Mouse (Mus musculus): Measurements from ENCODE around the gene Atp1a3. TPM values are rescaled to one million over a fixed set of nuclear protein-coding genes. Genes with fewer than 3 reads are reported as not detected.

Gene Atp1a3
- polyA plus RNA-seq, 1 experiment from 2014 or later: 284 TPM

- no peak overlapping the region for H3K4me2 ChIP-seq (ENCODE audit: low read length)
- no peak overlapping the region for H3K27ac ChIP-seq (replicated peaks; ENCODE audit: low read depth, low read length)
- no peak overlapping the region for H3K4me3 ChIP-seq (replicated peaks; ENCODE audit: low read depth, low read length)
- no peaks in the 10 kb centered on the region for H3K4me1 ChIP-seq (ENCODE audit: control insufficient read depth, insufficient read depth, low read length)
- H3K9me3 ChIP-seq (ENCODE audit: control insufficient read depth, low read length): no peaks in the 10 kb centered on the region
- H3K27me3 ChIP-seq (ENCODE audit: control insufficient read depth, insufficient read depth, low read length): no peaks in the 10 kb centered on the region
- DNase-seq: peak; percentile 88
- ATAC-seq (ENCODE audit: low FRiP score, low TSS enrichment): no peak
- H3K9ac ChIP-seq (replicated peaks; ENCODE audit: low read length): no peak overlapping the region
- WGBS: 8% methylated on average over 5 of the region's 5 CpGs
- H3K36me3 ChIP-seq (ENCODE audit: control insufficient read depth, insufficient read depth, low read length): 0 out of 2 replicates have a peak, but pooled peaks cover 4% of the 10 kb centered on the region
These were observed 40.7 kb downstream of the Atp1a3 start for GRCm38 (mm10) chr7:24964897-24965535.

- H3K4me3 ChIP-seq (replicated peaks; ENCODE audit: low read depth, low read length): no peak overlapping the region
- H3K27ac ChIP-seq (replicated peaks; ENCODE audit: low read depth, low read length): no peak overlapping the region
- ATAC-seq (ENCODE audit: low FRiP score, low TSS enrichment) (no peak), DNase-seq (no peak)
- H3K27me3 ChIP-seq (ENCODE audit: control insufficient read depth, insufficient read depth, low read length): no peaks in the 10 kb centered on the region
- no peaks in the 10 kb centered on the region for H3K36me3 ChIP-seq (ENCODE audit: control insufficient read depth, insufficient read depth, low read length)
- no peak overlapping the region for H3K4me2 ChIP-seq (ENCODE audit: low read length)
- 67% methylated on average over 2 of the region's 2 CpGs for WGBS
- no peaks in the 10 kb centered on the region for H3K9me3 ChIP-seq (ENCODE audit: control insufficient read depth, low read length)
- no peaks in the 10 kb centered on the region for H3K4me1 ChIP-seq (ENCODE audit: control insufficient read depth, insufficient read depth, low read length)
- H3K9ac ChIP-seq (replicated peaks; ENCODE audit: low read length): no peak overlapping the region
These were observed 41.5 kb downstream of the Atp1a3 start for GRCm38 (mm10) chr7:24964288-24964687.

- Histone ChIP-seq H3K36me3 (ENCODE audit: control insufficient read depth, insufficient read depth, low read length) (no peaks in the 10 kb centered on the region), H3K4me3 (replicated peaks; ENCODE audit: low read depth, low read length) (peak overlapping the region; percentile 24), H3K9ac (replicated peaks; ENCODE audit: low read length) (peak overlapping the region; percentile 20; the same call in 1 of the 2 replicates), H3K4me1 (ENCODE audit: control insufficient read depth, insufficient read depth, low read length) (peaks cover 24% of the 10 kb centered on the region), H3K27ac (replicated peaks; ENCODE audit: low read depth, low read length) (no peak overlapping the region), H3K4me2 (ENCODE audit: low read length) (peak overlapping the region; percentile 50), H3K27me3 (ENCODE audit: control insufficient read depth, insufficient read depth, low read length) (peaks cover 25% of the 10 kb centered on the region; the same call in 1 of the 2 replicates), H3K9me3 (ENCODE audit: control insufficient read depth, low read length) (no peaks in the 10 kb centered on the region)
- DNase-seq (no peak), ATAC-seq (ENCODE audit: low FRiP score, low TSS enrichment) (no peak)
- 4% methylated on average over 13 of the region's 33 CpGs for WGBS
These were observed 50.5 kb downstream of the Atp1a3 start for GRCm38 (mm10) chr7:24955226-24955625.

- 2% methylated on average over 30 of the region's 30 CpGs for WGBS
- Histone ChIP-seq H3K27me3 (ENCODE audit: control insufficient read depth, insufficient read depth, low read length) (peaks cover 28% of the 10 kb centered on the region; the same call in 1 of the 2 replicates), H3K9ac (replicated peaks; ENCODE audit: low read length) (no peak overlapping the region; the same call in 1 of the 2 replicates), H3K9me3 (ENCODE audit: control insufficient read depth, low read length) (no peaks in the 10 kb centered on the region), H3K36me3 (ENCODE audit: control insufficient read depth, insufficient read depth, low read length) (no peaks in the 10 kb centered on the region), H3K27ac (replicated peaks; ENCODE audit: low read depth, low read length) (no peak overlapping the region), H3K4me3 (replicated peaks; ENCODE audit: low read depth, low read length) (peak overlapping the region; percentile 24), H3K4me2 (ENCODE audit: low read length) (peak overlapping the region; percentile 50), H3K4me1 (ENCODE audit: control insufficient read depth, insufficient read depth, low read length) (peaks cover 31% of the 10 kb centered on the region)
- ATAC-seq (ENCODE audit: low FRiP score, low TSS enrichment): no peak
- DNase-seq: no peak
These were observed 51.3 kb downstream of the Atp1a3 start for GRCm38 (mm10) chr7:24954450-24954849.

- Histone ChIP-seq H3K9ac (replicated peaks; ENCODE audit: low read length) (no peak overlapping the region), H3K36me3 (ENCODE audit: control insufficient read depth, insufficient read depth, low read length) (no peaks in the 10 kb centered on the region), H3K27me3 (ENCODE audit: control insufficient read depth, insufficient read depth, low read length) (peaks cover 32% of the 10 kb centered on the region; the same call in 1 of the 2 replicates), H3K9me3 (ENCODE audit: control insufficient read depth, low read length) (no peaks in the 10 kb centered on the region), H3K4me1 (ENCODE audit: control insufficient read depth, insufficient read depth, low read length) (peaks cover 34% of the 10 kb centered on the region), H3K4me3 (replicated peaks; ENCODE audit: low read depth, low read length) (peak overlapping the region; percentile 24), H3K4me2 (ENCODE audit: low read length) (peak overlapping the region; percentile 50), H3K27ac (replicated peaks; ENCODE audit: low read depth, low read length) (no peak overlapping the region)
- under 1% methylated on average over 23 of the region's 24 CpGs for whole genome bisulfite sequencing
- no peak for ATAC-seq (ENCODE audit: low FRiP score, low TSS enrichment)
- DNase-seq: no peak
These were observed 51.8 kb downstream of the Atp1a3 start for GRCm38 (mm10) chr7:24953966-24954365.

GRCm38 (mm10) chr7:24949958-24950623 is 55.7 kb downstream of the Atp1a3 start:
- ATAC-seq (ENCODE audit: low FRiP score, low TSS enrichment): peak; percentile 15; the same call in 1 of the 2 replicates
- DNase-seq: peak; percentile 85
- peaks cover 36% of the 10 kb centered on the region for H3K4me1 ChIP-seq (ENCODE audit: control insufficient read depth, insufficient read depth, low read length)
- H3K27ac ChIP-seq (replicated peaks; ENCODE audit: low read depth, low read length): no peak overlapping the region
- no peak overlapping the region for H3K4me2 ChIP-seq (ENCODE audit: low read length)
- no peaks in the 10 kb centered on the region for H3K36me3 ChIP-seq (ENCODE audit: control insufficient read depth, insufficient read depth, low read length)
- no peak overlapping the region for H3K4me3 ChIP-seq (replicated peaks; ENCODE audit: low read depth, low read length)
- no peak overlapping the region for H3K9ac ChIP-seq (replicated peaks; ENCODE audit: low read length)
- no peaks in the 10 kb centered on the region for H3K9me3 ChIP-seq (ENCODE audit: control insufficient read depth, low read length)
- H3K27me3 ChIP-seq (ENCODE audit: control insufficient read depth, insufficient read depth, low read length): peaks cover 60% of the 10 kb centered on the region
- 1% methylated on average over 8 of the region's 8 CpGs for WGBS

GRCm38 (mm10) chr7:24948774-24949173 is 57.0 kb downstream of the Atp1a3 start:
- peak; percentile 70 for DNase-seq
- Histone ChIP-seq H3K36me3 (ENCODE audit: control insufficient read depth, insufficient read depth, low read length) (no peaks in the 10 kb centered on the region), H3K9me3 (ENCODE audit: control insufficient read depth, low read length) (no peaks in the 10 kb centered on the region), H3K4me1 (ENCODE audit: control insufficient read depth, insufficient read depth, low read length) (peaks cover 36% of the 10 kb centered on the region; the same call in 1 of the 2 replicates), H3K9ac (replicated peaks; ENCODE audit: low read length) (no peak overlapping the region; the same call in 1 of the 2 replicates), H3K27me3 (ENCODE audit: control insufficient read depth, insufficient read depth, low read length) (peaks cover 73% of the 10 kb centered on the region), H3K27ac (replicated peaks; ENCODE audit: low read depth, low read length) (peak overlapping the region; percentile 50; the same call in 1 of the 2 replicates), H3K4me3 (replicated peaks; ENCODE audit: low read depth, low read length) (0 out of 2 replicates have a peak overlapping the region, but pooled peaks have one; percentile 13), H3K4me2 (ENCODE audit: low read length) (peak overlapping the region; percentile 49)
- no peak for ATAC-seq (ENCODE audit: low FRiP score, low TSS enrichment)
- WGBS: 1% methylated on average over 29 of the region's 29 CpGs

GRCm38 (mm10) chr7:24947316-24948048 is 58.3 kb downstream of the Atp1a3 start:
- WGBS: 4% methylated on average over 7 of the region's 7 CpGs
- no peak for ATAC-seq (ENCODE audit: low FRiP score, low TSS enrichment)
- no peak for DNase-seq
- H3K9me3 ChIP-seq (ENCODE audit: control insufficient read depth, low read length): no peaks in the 10 kb centered on the region
- peaks cover 80% of the 10 kb centered on the region for H3K27me3 ChIP-seq (ENCODE audit: control insufficient read depth, insufficient read depth, low read length)
- H3K4me3 ChIP-seq (replicated peaks; ENCODE audit: low read depth, low read length): no peak overlapping the region
- H3K4me2 ChIP-seq (ENCODE audit: low read length): no peak overlapping the region
- peaks cover 38% of the 10 kb centered on the region; the same call in 1 of the 2 replicates for H3K4me1 ChIP-seq (ENCODE audit: control insufficient read depth, insufficient read depth, low read length)
- H3K27ac ChIP-seq (replicated peaks; ENCODE audit: low read depth, low read length): no peak overlapping the region
- H3K36me3 ChIP-seq (ENCODE audit: control insufficient read depth, insufficient read depth, low read length): no peaks in the 10 kb centered on the region
- H3K9ac ChIP-seq (replicated peaks; ENCODE audit: low read length): no peak overlapping the region

Measured in midbrain, embryonic 14.5 days (tissue).